Mouse (Mus musculus): ENCODE data around the gene Stx1a.

Gene Stx1a

GRCm38 (mm10) chr5:135007802-135008571 lies 15.3 kb upstream of the Stx1a start:
- in situ Hi-C loops (cut with MboI; ENCODE audit: low sequenced_read_pairs): no loop called here

GRCm38 (mm10) chr5:135008671-135009589 lies 14.4 kb upstream of the Stx1a start, which contains the start of gene Abhd11:
TSS of gene Abhd11 (plus strand) at chr5:135009152.
- in situ Hi-C loops (cut with MboI; ENCODE audit: low sequenced_read_pairs): no loop called here

DNA sequence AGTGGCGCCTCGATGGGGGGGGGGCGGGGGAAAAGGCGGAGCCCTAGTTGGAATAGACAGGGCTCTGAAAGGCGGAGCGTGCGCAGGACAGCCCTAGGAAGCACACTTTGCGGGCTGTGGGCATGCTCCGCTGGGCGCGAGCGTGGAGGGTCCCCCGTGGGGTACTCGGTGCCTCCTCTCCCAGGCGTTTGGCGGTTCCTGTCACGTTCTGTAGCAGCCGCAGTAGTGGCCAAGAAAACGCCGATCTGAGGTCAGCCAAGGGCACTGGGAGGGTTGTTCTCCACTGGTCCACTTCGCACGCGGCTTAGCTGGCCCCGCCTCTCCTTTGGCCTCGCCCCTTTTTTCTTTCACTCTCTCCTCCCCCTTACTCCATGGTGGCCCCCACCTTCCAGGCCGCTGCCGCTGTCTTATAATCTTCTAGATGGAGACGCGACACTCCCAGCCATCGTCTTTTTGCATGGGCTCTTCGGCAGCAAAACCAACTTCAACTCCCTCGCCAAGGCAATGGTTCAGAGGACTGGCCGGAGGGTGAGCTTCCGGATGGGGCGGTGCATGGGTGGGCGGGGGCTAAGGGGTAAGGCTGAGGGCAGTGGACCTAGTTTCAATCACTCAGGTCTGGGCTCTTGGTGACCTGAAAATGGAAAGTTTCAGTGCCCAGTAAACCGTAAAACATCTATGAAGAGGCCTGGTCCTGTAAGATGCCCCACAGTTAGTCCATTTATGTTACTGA lies 13.5 kb upstream of the Stx1a start:
- in situ Hi-C loops (cut with MboI; ENCODE audit: low sequenced_read_pairs): no loop called here

GRCm38 (mm10) chr5:135010320-135010709 lies 13.0 kb upstream of the Stx1a start:
- in situ Hi-C loops (cut with MboI; ENCODE audit: low sequenced_read_pairs): no loop called here

DNA sequence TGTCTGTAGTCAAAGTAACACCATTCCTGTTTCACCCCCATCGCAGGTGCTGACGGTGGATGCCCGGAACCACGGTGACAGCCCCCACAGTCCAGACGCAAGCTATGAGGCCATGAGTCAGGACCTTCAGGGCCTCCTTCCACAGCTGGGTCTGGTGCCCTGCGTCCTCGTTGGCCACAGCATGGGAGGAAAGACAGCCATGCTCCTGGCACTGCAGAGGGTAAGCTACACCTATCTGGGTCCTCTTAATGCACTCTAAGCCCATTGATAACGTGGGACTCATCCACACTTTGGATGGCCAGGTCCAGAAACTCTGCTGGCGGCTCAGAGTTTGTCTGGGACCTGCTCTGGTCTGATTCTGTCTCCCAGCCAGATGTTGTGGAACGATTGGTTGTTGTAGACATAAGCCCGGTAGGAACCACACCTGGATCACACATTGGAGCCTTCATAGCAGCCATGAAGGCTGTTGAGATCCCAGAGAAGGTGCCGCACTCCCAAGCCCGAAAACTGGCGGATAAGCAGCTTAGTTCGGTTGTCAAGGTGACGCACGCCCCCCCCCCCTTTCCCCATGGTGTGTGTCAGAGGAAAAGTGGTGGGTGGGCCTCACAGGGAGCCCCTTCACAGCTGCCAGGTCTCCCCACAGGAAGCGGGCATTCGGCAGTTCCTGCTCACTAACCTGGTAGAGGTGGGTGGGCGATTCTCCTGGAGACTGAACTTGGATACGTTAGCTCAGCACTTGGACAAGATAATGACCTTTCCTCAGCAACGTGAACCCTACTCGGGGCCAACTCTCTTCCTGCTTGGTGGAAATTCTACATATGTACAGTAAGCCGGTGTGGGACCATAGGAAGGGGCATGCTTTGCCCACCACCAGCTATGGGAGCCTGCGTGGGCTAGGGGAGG lies 12.2 kb upstream of the Stx1a start:
- in situ Hi-C loops (cut with MboI; ENCODE audit: low sequenced_read_pairs): no loop called here

DNA sequence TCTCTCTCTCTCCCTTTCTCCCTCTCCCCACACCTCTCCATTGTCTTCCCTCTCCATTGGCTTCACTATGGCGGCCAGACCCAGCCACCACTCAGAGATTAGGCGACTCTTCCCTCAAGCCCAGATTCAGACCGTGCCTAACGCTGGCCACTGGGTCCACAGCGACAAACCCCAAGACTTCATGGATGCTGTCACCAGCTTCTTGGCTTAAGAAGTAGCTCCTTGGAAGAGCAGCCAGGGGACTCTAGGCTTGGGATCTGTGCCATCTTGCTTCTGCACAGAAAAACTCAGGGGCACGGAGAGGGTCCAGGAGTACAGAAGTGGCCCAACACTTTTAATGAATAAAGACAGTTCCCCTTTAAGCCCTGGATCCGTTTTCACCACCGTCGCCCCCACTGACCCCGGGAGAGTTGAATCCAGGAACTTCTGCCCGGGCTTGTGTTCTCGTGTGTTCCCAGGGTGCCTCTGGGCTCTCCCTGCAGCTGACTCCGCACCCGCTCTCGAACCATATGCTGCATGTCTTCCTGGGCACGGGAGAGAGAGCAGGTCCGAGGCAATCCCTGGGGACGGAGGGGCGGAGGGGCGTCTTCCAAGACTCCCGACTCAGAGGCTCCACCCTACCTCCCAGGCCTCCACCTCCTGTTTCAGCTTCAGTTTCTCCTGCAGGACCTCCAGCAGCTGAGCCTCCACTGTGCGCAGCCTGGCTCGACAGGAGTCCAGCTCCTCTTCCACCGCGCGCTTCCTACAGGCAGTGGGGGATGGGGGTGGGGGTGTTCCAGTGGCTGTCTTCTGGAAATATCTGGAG lies 11.3 kb upstream of the Stx1a start:
- in situ Hi-C loops (cut with MboI; ENCODE audit: low sequenced_read_pairs): no loop called here

GRCm38 (mm10) chr5:135012671-135013441 lies 10.4 kb upstream of the Stx1a start:
- in situ Hi-C loops (cut with MboI; ENCODE audit: low sequenced_read_pairs): no loop called here

DNA sequence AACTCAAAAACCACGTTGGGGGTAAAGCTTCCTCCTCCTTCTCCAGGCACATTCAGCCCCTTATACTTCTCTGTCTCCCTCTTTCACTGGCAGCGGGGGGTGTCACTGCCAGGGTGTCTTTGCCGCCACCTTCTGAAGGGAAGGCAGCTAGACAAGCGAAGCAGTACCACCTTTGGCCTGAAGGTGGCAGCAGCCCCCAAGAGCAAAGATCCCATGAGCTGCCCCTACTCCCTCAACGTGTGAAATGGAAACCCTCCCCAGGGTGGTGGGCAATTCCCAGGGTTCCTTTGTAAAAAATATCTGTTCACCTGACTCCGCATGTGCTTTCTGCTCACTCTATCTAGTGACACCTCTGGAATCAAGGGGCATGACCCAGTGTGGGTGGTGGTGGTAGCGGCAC lies 7.8 kb upstream of the Stx1a start:
- in situ Hi-C loops (cut with MboI; ENCODE audit: low sequenced_read_pairs): no loop called here

DNA sequence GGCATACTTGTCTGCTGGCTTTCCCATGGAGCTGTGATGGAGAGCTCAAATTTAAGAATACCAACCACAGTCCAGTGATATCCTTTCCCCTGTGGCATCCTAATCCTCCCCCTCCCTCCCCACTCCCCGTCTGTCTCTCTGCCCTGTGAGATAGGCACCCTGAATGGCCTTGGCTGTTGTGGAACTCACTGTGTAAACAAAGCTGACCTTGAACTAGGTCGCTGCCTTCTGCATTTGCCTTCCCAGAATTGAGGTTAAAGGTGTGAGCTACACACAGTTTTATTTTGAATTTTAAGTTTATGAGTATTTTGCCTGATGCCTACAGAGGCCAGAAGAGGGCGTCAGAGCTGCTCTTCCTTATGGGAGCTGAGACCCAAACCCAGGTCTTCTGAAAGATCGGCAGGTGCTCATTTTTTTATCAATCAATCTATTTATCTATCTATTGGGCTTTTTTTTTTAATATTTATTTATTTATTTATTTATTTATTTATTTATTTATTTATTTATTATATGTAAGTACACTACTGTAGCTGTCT lies 7.0 kb upstream of the Stx1a start:
- in situ Hi-C loops (cut with MboI; ENCODE audit: low sequenced_read_pairs): no loop called here

DNA sequence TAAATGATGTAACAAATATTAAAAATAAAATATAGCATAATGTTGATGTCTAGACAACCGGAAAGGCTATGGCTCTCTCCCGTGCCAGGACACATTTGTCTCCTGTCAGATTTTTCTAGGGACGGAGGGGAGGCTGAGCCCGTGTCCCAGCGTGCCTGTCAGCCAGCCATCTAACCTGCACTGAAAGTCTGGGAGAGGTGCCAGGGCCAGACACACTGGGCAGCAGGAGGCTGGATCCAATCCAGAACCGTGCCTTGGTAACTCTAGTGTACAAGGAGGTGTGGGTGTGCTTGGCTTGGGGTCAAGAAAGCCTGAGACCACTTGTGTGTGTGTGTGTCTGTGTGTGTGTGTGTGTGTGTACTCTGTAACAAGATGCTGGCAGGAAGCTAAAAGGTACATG lies 1.5 kb upstream of the Stx1a start:
- in situ Hi-C loops (cut with MboI; ENCODE audit: low sequenced_read_pairs): no loop called here

GRCm38 (mm10) chr5:135024665-135025224 lies 1.5 kb downstream of the Stx1a start:
- in situ Hi-C loops (cut with MboI; ENCODE audit: low sequenced_read_pairs): no loop called here

GRCm38 (mm10) chr5:135025899-135026298 lies 2.6 kb downstream of the Stx1a start:
- in situ Hi-C loops (cut with MboI; ENCODE audit: low sequenced_read_pairs): no loop called here

DNA sequence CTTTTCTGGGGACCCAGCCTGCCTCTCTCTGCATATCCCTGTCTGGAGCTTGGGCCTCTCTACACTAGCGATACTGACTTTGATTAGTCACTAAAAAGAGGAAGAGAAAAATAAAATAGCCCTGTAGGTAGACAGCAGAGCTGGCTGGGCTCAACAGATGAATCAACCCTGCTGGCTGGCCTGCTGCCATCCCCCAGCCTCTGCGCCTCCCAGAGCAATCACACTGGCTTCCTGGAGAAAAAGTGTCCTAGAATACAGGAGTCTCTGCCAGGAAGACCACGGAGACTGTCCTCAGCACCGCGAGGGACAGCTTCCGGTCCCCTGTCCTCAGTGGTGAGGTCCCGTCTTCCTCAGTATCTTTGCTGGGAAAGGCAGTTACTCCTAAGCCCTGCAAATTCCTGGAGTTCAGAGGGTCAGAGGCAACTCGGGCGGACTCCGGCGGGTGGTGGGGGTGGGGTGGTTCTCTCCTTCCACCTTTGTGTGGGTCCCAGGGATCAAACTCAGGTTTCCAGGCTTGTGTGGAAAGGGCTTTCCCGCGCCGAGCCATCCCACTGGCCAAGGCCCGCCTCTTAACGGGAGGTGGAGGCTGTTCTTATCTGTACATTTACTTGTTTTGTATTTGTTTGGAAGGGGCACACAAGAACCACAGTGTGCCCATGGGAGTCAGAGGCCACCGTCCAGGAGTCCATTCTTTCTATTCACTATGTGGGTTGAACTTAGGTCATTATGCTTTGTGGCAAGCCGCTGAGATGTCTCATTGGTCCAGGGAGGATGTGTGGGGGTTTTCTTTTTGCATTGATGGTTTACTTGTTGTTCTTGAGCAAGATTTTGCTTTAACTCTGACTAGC lies 5.9 kb downstream of the Stx1a start:
- in situ Hi-C loops (cut with MboI; ENCODE audit: low sequenced_read_pairs): no loop called here

DNA sequence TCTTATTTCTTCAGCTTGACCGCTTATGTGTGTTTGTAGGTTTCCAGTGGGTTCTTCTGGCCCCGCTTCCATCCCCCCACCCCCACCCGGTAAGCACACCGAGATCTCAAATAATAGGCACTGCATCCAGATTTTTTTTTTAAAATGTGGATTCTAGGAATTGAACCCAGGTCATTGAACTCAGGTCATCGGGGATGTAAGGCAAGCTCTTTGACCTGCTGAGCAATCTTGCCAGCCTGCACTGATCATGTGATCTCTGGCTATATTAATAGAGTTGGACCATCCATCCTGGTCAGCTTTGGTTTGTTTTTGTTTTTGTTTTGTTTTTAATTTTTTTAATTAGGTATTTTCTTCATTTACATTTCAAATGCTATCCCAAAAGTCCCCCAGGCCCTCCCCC lies 9.3 kb downstream of the Stx1a start:
- in situ Hi-C loops (cut with MboI; ENCODE audit: low sequenced_read_pairs): no loop called here

- in situ Hi-C loops (cut with MboI; ENCODE audit: low sequenced_read_pairs): no loop called here
These were observed 11.3 kb downstream of the Stx1a start for GRCm38 (mm10) chr5:135034593-135034992.

- in situ Hi-C loops (cut with MboI; ENCODE audit: low sequenced_read_pairs): no loop called here
These were observed 12.5 kb downstream of the Stx1a start for GRCm38 (mm10) chr5:135035608-135036359.
